Mouse (Mus musculus): ENCODE results near the gene Ankrd44.

The Ankrd44 gene

DNA sequence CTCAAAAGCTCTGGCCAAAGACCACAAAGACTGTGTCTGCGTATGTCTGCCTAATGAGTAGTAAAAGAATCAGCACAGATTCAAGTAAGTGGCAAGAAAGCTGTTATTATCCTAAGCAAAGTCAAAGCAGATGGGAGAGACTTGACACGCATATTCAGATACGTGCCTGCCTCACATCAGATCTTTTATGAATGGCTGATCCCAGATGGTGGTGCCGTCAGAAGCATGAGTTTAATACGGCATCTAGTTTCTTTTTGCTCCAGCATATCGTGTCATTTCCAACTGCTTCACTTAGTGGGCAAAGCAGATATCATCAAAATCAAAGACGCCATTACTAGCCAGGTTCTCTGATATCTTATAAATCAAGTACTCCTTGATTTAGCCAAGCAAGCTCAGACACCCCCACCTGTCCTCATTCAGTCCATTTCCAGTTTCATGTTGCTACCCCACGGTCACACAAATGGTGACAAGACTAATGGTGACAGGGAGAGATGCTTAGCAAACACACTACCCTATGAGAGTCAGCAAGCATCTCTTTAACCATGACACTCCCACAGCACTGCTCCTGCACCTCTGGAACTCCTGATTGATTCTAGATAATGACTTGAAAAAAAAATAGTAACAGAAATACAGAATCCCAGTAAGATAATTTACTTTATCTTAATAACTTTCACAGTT, 218.2 kb downstream of the Ankrd44 start:
- no peak for DNase-seq (ENCODE audit: low spot score in 2 of 2)

DNA sequence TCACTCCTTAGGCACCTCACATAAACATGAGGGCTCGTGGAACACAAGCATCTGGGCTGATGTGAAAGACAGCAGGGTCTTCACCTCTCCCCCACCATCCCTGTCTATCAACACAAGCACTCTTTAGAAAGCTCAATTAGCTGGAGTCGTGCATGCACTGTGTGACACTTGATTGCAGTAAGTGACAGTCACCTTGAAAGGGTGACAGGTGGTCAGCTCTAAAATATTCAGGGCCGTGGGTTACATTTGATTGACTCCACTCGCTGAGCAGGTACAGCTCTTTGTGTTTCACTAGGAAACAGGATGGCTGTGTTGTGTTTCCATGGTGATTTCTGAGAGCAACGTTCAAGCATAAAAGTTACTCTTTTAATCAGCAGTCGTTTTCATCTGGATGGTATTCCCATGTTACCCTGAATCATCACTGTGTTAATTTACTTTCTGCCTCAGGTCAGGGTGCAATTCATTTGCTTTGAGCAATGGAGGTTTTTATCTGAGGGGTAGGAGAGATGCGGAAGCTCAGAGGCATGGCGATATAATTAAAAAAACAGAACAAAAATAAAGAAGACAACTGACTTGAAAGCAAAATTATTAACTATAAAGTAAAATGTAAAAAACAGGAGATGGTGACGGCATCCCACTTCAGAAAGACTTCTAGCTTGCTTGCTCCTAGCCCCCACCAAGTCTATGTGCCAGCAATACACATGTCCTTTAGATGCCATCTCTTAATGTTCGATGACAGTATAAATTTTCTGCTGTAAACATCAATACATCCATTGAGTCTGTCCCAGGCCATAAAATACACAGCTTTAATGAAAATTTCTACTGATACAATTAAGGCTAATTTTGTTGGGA, 218.9 kb downstream of the Ankrd44 start:
- no peak for DNase-seq (ENCODE audit: low spot score in 2 of 2)

DNA sequence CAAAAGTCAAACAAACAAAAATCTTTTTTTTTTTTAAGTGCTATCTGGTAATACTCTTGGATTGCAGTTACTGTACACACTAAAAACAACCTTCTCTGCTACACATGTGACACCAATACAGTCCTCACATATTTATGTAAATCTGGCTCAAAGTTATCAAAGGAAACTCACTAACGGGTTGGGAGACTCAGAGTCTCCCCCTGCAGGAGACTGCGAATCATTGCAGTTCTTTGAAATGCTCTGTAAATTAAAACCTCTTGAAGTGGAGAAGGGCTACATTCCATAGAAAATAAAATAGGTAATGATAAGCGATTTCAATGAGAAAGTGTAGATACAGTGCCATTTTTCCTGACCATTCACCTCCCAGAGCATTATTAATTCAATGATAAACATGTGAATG, 219.6 kb downstream of the Ankrd44 start:
- no peak for DNase-seq (ENCODE audit: low spot score in 2 of 2)

GRCm38 (mm10) chr1:54703466-54703865, 222.7 kb downstream of the Ankrd44 start:
- no peak for DNase-seq (ENCODE audit: low spot score in 2 of 2)

DNA sequence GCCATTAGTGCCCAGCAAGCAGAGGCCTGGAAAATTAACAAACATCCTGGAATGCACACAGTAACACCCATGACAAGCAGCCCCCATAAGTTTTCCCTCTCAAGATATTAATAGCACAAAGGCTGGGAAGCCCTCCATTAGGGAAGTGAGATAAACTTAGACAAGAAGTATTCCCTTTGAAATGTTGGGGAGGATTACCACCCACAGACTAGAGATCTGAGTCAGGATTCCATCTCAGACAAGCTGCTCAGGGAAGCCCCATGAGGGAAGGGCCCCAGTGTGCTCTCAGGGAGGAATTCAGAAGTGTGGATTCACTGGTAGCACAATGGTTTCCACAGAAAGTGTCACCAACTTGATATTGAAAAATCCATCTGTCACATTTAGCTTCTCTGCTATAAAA, 223.3 kb downstream of the Ankrd44 start:
- no peak for DNase-seq (ENCODE audit: low spot score in 2 of 2)

- DNase-seq (ENCODE audit: low spot score in 2 of 2) = no peak
Observed at GRCm38 (mm10) chr1:54695396-54695795, 230.8 kb downstream of the Ankrd44 start.

GRCm38 (mm10) chr1:54691824-54692223, 234.4 kb downstream of the Ankrd44 start:
- no peak for DNase-seq (ENCODE audit: low spot score in 2 of 2)

- DNase-seq (ENCODE audit: low spot score in 2 of 2) = no peak
Observed at GRCm38 (mm10) chr1:54690291-54690965, 235.8 kb downstream of the Ankrd44 start.

GRCm38 (mm10) chr1:54688441-54688840, 237.7 kb downstream of the Ankrd44 start:
- DNase-seq (ENCODE audit: low spot score in 2 of 2) = no peak

DNA sequence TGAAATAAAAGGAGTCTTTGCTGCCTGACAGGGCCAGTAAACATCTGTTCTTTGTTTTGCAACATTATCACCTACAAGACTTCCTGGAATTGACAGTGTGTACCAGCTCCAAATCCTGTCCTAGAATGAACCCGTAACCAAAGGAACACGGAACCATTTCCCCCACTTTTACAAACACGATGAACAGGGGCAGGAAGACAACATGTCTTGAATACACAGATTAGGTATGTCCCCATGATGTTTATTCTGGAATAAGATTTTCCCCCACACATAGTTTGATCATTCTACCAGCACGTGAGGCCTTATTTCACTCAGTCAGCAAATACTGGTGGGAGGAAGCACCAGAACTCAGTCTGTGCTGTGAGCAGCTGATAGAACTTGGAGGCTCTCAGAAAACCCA, 241.9 kb downstream of the Ankrd44 start:
- no peak for DNase-seq (ENCODE audit: low spot score in 2 of 2)

DNA sequence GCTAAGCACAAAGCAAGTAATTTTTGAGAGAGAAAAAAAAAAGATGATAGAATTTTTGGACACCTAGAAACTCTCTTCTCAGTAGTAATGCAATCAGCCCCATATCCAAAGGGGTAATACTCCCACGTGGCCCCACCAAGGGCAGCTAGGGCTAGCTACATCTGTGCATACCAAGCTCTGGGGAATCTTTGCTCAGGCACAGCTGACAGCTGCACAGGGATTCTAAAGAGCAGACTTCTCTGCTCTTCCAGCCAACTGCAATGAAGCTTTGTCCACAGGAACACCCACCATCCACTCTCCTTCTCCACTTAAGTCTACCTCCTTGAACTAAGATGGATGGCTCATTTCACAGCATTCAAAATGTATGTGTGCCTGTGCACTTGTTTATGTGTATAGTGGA, 246.6 kb downstream of the Ankrd44 start:
- no peak for DNase-seq (ENCODE audit: low spot score in 2 of 2)

DNA sequence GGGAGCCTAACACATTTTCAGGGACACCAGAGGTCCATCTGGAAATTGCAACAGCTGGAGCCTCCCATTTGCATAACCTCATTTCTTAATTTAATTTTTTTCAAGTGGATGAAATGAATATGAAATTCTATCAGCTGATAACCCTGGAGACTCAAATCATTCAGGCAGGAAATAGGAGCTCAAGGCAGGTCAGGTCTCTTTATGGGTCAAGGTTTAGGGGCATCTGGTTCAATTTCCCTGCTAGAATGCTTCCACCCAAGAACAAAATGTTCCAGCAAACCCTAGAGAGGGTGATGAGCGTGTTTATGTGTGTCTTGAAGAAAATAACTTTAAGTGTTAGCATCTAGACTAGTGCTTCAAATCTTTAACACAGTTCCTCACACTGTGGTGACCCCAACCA, 248.2 kb downstream of the Ankrd44 start:
- DNase-seq (ENCODE audit: low spot score in 2 of 2) = no peak

DNA sequence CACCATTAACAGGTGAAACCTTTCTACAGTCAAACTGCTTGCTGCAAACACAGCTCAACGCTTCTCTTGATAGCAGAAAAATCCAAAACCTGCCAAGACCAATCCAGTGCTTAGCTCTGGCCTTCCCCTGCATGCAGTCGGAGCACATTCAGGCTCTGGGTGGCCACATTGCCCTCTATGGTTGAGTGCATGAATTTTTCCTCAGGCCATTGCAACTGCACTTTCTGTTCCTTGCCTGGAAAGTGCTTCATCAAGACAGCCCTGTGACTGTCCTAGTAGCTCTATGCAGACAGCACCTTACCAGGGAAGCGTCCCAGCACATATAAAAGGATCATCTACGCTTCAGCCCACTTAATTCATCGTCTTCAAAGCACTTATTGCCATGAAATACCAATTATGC, 250.7 kb downstream of the Ankrd44 start:
- DNase-seq (ENCODE audit: low spot score in 2 of 2) = no peak

- DNase-seq (ENCODE audit: low spot score in 2 of 2) = no peak
Observed at GRCm38 (mm10) chr1:54667991-54668390, 258.2 kb downstream of the Ankrd44 start.

DNA sequence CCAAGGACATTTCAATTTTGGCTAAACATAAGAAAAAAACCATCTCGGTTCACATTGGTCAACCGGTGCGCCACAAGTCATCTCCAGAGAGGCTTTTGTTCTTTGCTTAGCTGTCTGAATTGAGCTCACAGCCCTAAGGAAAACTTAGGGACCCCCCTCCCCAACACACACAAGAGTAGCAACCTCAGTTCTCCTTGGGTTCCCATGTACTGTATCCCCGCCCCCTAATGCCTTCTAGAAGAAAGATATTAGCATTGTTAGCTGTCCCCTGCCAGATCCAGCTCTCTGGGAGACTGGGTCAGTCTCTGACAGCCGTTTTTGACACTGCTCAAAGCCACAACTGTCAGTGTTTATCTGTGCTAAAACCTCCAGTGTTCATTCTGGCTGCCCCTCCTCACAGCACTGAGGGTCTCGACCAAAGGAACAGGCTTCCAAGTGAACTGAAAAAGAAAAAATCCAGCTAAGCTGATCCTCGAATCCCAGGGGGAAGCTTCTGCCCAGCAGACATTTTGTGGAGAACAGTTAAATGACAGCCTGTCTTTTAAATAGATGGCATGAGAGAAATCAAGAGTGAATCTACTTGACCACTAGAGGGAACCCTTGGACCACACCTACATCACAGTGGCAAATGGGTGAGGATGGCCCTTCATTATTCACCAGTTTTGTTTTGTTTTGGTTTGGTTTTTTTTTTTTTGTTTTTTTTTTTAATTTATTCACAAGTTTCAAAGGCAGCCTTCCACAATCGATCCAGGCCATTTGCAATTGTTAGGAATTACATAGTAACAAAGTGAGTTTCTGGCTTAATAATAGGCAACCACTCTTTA, 260.4 kb downstream of the Ankrd44 start:
- DNase-seq (ENCODE audit: low spot score in 2 of 2) = peak in 1 of 2 experiments; percentile 29

DNA sequence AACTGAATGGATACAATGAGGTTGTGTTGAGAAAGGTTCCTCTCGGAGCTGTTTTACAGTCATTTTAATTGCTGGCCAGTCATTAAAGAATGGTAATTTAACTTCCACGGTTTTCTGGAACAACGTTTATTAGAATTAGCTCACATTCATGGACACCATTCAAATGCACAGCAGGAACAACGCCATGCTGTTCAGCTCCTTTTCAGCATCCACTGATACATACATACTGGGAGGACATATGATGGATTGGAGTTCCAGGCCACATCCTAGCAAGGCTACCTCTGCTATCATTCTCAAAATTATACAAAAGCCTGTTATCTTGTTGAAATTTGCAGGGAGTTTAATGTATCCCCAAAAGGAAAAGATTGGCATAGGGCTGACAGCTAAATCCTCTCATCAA, 261.1 kb downstream of the Ankrd44 start:
- no peak for DNase-seq (ENCODE audit: low spot score in 2 of 2)

DNA sequence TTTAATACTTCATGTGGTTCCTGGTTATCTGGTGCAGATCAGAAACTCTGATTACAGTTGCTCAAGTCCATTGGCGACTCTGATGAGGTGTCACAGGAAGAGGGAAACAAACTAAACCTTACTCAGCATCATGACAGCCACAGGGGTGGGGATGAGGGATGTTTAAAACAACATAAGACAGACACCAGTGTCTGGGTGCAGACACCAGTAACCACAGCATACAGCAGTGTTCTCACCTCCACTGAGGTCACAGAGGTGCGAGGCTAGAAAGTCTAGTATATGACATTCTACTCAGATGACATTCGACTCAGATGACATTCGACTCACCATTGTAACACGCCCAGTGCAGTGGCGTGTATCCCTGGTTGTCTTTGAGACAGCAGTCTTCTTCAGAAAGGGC, 265.5 kb downstream of the Ankrd44 start:
- DNase-seq (ENCODE audit: low spot score in 2 of 2) = no peak

GRCm38 (mm10) chr1:54658558-54658957, 267.6 kb downstream of the Ankrd44 start:
- no peak for DNase-seq (ENCODE audit: low spot score in 2 of 2)

- DNase-seq (ENCODE audit: low spot score in 2 of 2) = no peak
Observed at GRCm38 (mm10) chr1:54648237-54648636, 277.9 kb downstream of the Ankrd44 start.

- DNase-seq (ENCODE audit: low spot score in 2 of 2) = no peak
Observed at GRCm38 (mm10) chr1:54647335-54647745, 278.8 kb downstream of the Ankrd44 start.

DNA sequence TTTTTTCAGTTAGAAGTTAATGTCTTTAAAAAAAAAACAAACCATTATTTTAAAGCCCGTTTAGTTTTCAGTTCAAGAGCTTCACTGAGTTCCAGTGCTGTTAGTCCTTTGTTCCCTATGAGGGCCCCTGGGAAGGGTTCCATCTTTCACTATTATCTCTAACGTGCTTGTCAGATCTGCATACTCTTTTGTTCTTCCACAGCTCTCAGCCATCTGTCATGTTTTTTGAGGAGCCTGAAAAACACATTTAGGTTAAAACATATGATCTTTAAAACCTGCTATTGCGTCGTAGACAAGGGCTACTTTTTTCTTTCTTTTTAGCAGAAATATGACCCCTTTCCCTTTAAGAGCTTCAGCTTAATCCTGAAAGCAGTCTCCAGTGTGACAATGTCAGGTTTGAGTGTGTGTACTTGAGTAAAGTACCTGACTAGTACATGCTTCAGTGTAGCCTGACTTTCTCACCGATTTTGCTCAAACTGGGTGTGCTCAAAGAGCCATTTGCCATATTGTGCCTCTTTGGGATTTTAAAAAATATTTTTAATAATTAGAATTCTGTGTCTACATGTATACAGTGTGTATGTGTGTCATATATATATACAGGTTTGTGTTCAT, 285.9 kb downstream of the Ankrd44 start:
- no peak for DNase-seq (ENCODE audit: low spot score in 2 of 2)
